In the genomic region with DNA sequence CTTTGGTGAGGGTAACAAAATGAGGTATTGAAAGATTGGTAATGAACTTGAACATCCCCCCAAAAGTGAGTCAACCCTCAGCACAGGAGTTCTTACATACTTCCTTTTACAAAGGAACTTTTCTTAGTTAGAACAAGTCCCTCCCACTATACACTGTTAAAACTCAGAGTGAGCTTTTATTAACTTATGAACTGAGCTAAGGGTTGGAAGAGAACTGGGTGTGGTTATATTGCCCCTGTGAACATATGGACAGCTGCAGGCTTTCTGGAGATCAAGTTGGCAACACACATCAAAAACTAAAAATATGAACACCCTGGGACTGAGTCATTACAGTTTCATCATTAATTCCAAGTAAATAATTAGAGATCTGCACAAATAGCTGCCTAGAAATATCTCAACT, we compare ENCODE assay signal across 17 mouse cellular contexts.
"Had no signal": no experiment of that assay in that cellular context is flagged by ENCODE, and none has a peak within 500 bp of the region (broad histone marks: within the 10 kb centered on the region; RNA-seq: fewer than 3 reads in every experiment).

No protein-coding gene starts in this region.

- H3K9me3 ChIP-seq: lung, embryonic 15.5 days; midbrain, embryonic 10.5 days; midbrain, embryonic 12.5 days; neural tube, embryonic 12.5 days; stomach, embryonic 15.5 days had no signal

- H3K9ac ChIP-seq: liver, postnatal 0 days; lung, embryonic 15.5 days; midbrain, embryonic 12.5 days; neural tube, embryonic 12.5 days; stomach, embryonic 15.5 days had no signal

- H3K27ac ChIP-seq: lung, embryonic 15.5 days; midbrain, embryonic 10.5 days; midbrain, embryonic 12.5 days; neural tube, embryonic 12.5 days; stomach, embryonic 15.5 days; stomach, postnatal 0 days had no signal

- ATAC-seq: liver, postnatal 0 days; lung, postnatal 0 days; midbrain, embryonic 16.5 days had no signal

- H3K4me2 ChIP-seq: lung, embryonic 15.5 days; midbrain, embryonic 12.5 days; neural tube, embryonic 12.5 days; stomach, embryonic 15.5 days had no signal

- H3K27me3 ChIP-seq: lung, embryonic 15.5 days; midbrain, embryonic 12.5 days; neural tube, embryonic 12.5 days; stomach, embryonic 15.5 days had no signal

- H3K36me3 ChIP-seq: lung, embryonic 15.5 days; midbrain, embryonic 10.5 days; midbrain, embryonic 12.5 days; neural tube, embryonic 12.5 days; stomach, embryonic 15.5 days had no signal

- H3K4me3 ChIP-seq: lung, embryonic 15.5 days; midbrain, embryonic 10.5 days; midbrain, embryonic 12.5 days; myocyte; neural tube, embryonic 12.5 days; stomach, embryonic 15.5 days had no signal

- DNase-seq: liver, postnatal 0 days; lung, adult 2 months; lung, postnatal 4 days; midbrain, embryonic 14.5 days; right cerebral cortex, postnatal 14 days; thymus, adult 2 months; thymus, postnatal 25 days; thymus, postnatal 4 days had no signal
